Mouse (Mus musculus) forebrain, embryonic 15.5 days (tissue): ENCODE measurements at regions not wholly inside any gene's neighbourhood (a gene's known extent, or its start where the extent isn't known, plus 50 kb on each side); places are given as distances from the start of the nearest gene placed in this dataset.

Experiments used
- ATAC-seq: fragments of 200-750 bp; cut with Nextera tagmentation; replicated peaks from 2 replicates; pipeline ENCODE4 v1.8.0; 2017; ENCODE audit warnings: mild to moderate bottlenecking, moderate TSS enrichment, moderate library complexity
- H3K27ac ChIP-seq: fragments of 300-500 bp; sonication (generic); replicated peaks from 2 replicates; pipeline ENCODE4 v1.5.1; 2015; ENCODE audit warnings: mild to moderate bottlenecking, inconsistent platforms
- H3K27me3 ChIP-seq: fragments of 300-500 bp; sonication (generic); 2 replicates; pipeline ENCODE4 v1.6.1; 2015; ENCODE audit warnings: inconsistent platforms
- H3K36me3 ChIP-seq: fragments of 300-500 bp; sonication (generic); 2 replicates; pipeline ENCODE4 v1.6.1; 2015; ENCODE audit warnings: mild to moderate bottlenecking, inconsistent platforms
- H3K4me1 ChIP-seq: fragments of 300-500 bp; sonication (generic); 2 replicates; pipeline ENCODE4 v1.6.1; 2015; ENCODE audit warnings: inconsistent platforms
- H3K4me2 ChIP-seq: fragments of 300-500 bp; sonication (generic); replicated peaks from 2 replicates; pipeline ENCODE4 v1.6.1; 2015; ENCODE audit warnings: mild to moderate bottlenecking, inconsistent platforms
- H3K4me3 ChIP-seq: fragments of 300-500 bp; sonication (generic); 2 replicates; pipeline ENCODE4 v1.5.1; 2015; ENCODE audit warnings: mild to moderate bottlenecking, inconsistent platforms
- H3K9ac ChIP-seq: fragments of 300-500 bp; sonication (generic); replicated peaks from 2 replicates; pipeline ENCODE4 v1.6.1; 2015; ENCODE audit warnings: mild to moderate bottlenecking, inconsistent platforms
- H3K9me3 ChIP-seq: fragments of 300-500 bp; sonication (generic); 2 replicates; pipeline ENCODE4 v1.6.1; 2016; ENCODE audit warnings: inconsistent platforms
- WGBS: fragments of 180-500 bp; shearing (Covaris S2); methylation state at CpG from one replicate; pipeline ENCODE4 v1.1.7; 2015; ENCODE audit warnings: mixed read lengths; 5-methylcytosine and 5-hydroxymethylcytosine counted together

- Histone ChIP-seq H3K9ac (no peak overlapping the region), H3K4me1 (no peaks in the 10 kb centered on the region), H3K27me3 (no peaks in the 10 kb centered on the region), H3K4me2 (no peak overlapping the region), H3K36me3 (no peaks in the 10 kb centered on the region), H3K4me3 (no peak overlapping the region), H3K27ac (no peak overlapping the region), H3K9me3 (no peaks in the 10 kb centered on the region)
- 66% methylated on average over 3 of the region's 3 CpGs for WGBS
- no peak for ATAC-seq
These were observed 861.8 kb downstream of the Efnb2 start for GRCm38 (mm10) chr8:7799221-7799620.

- H3K27me3 ChIP-seq: no peaks in the 10 kb centered on the region
- no peak overlapping the region for H3K4me2 ChIP-seq
- 93% methylated on average over 4 of the region's 4 CpGs for WGBS
- H3K4me1 ChIP-seq: no peaks in the 10 kb centered on the region
- no peak overlapping the region for H3K27ac ChIP-seq
- H3K9me3 ChIP-seq: no peaks in the 10 kb centered on the region
- no peak for ATAC-seq
- no peaks in the 10 kb centered on the region for H3K36me3 ChIP-seq
- no peak overlapping the region for H3K9ac ChIP-seq
- H3K4me3 ChIP-seq: no peak overlapping the region
These were observed 864.9 kb downstream of the Efnb2 start for GRCm38 (mm10) chr8:7796156-7796555.

- H3K9ac ChIP-seq: no peak overlapping the region
- no peak overlapping the region for H3K4me2 ChIP-seq
- H3K9me3 ChIP-seq: no peaks in the 10 kb centered on the region
- H3K27ac ChIP-seq: no peak overlapping the region
- no peaks in the 10 kb centered on the region for H3K4me1 ChIP-seq
- 33% methylated on average over 3 of the region's 3 CpGs for WGBS
- H3K27me3 ChIP-seq: no peaks in the 10 kb centered on the region
- ATAC-seq: no peak; the same call in 1 of the 2 replicates
- no peaks in the 10 kb centered on the region for H3K36me3 ChIP-seq
- no peak overlapping the region for H3K4me3 ChIP-seq
These were observed 897.2 kb downstream of the Efnb2 start for GRCm38 (mm10) chr8:7763820-7764219.

- no peak overlapping the region for H3K4me3 ChIP-seq
- H3K27me3 ChIP-seq: no peaks in the 10 kb centered on the region
- WGBS: 63% methylated on average over 4 of the region's 4 CpGs
- H3K4me2 ChIP-seq: no peak overlapping the region
- no peaks in the 10 kb centered on the region for H3K9me3 ChIP-seq
- no peaks in the 10 kb centered on the region for H3K4me1 ChIP-seq
- H3K27ac ChIP-seq: no peak overlapping the region
- H3K9ac ChIP-seq: no peak overlapping the region
- ATAC-seq: no peak
- no peaks in the 10 kb centered on the region for H3K36me3 ChIP-seq
These were observed 900.1 kb downstream of the Efnb2 start for GRCm38 (mm10) chr8:7760987-7761386.

GRCm38 (mm10) chr8:7732726-7733125 lies 928.3 kb downstream of the Efnb2 start:
- 46% methylated on average over 2 of the region's 2 CpGs for WGBS
- Histone ChIP-seq H3K36me3 (no peaks in the 10 kb centered on the region), H3K4me1 (no peaks in the 10 kb centered on the region), H3K9ac (no peak overlapping the region), H3K4me2 (no peak overlapping the region), H3K27ac (no peak overlapping the region), H3K27me3 (no peaks in the 10 kb centered on the region), H3K4me3 (no peak overlapping the region), H3K9me3 (no peaks in the 10 kb centered on the region)
- no peak for ATAC-seq

GRCm38 (mm10) chr8:7721880-7722279 lies 939.2 kb downstream of the Efnb2 start:
- Histone ChIP-seq H3K36me3 (no peaks in the 10 kb centered on the region), H3K9ac (no peak overlapping the region), H3K4me1 (0 out of 2 replicates have a peak, but pooled peaks cover 7% of the 10 kb centered on the region), H3K4me2 (no peak overlapping the region), H3K4me3 (no peak overlapping the region), H3K27ac (no peak overlapping the region), H3K27me3 (no peaks in the 10 kb centered on the region), H3K9me3 (no peaks in the 10 kb centered on the region)
- no peak; the same call in 1 of the 2 replicates for ATAC-seq
- WGBS: 75% methylated on average over 3 of the region's 3 CpGs

- no peaks in the 10 kb centered on the region for H3K36me3 ChIP-seq
- 47% methylated on average over 5 of the region's 5 CpGs for WGBS
- H3K27ac ChIP-seq: peak overlapping the region; percentile 35
- H3K4me1 ChIP-seq: 0 out of 2 replicates have a peak, but pooled peaks cover 7% of the 10 kb centered on the region
- peak; percentile 90 for ATAC-seq
- H3K9ac ChIP-seq: no peak overlapping the region
- no peak overlapping the region for H3K4me3 ChIP-seq
- H3K9me3 ChIP-seq: no peaks in the 10 kb centered on the region
- H3K27me3 ChIP-seq: no peaks in the 10 kb centered on the region
- H3K4me2 ChIP-seq: no peak overlapping the region
These were observed 941.9 kb downstream of the Efnb2 start for GRCm38 (mm10) chr8:7718898-7719696.

- no peaks in the 10 kb centered on the region for H3K36me3 ChIP-seq
- no peak overlapping the region for H3K4me2 ChIP-seq
- no peak overlapping the region for H3K27ac ChIP-seq
- H3K9ac ChIP-seq: no peak overlapping the region
- no peaks in the 10 kb centered on the region for H3K4me1 ChIP-seq
- 69% methylated on average over 1 of the region's 1 CpGs for WGBS
- no peaks in the 10 kb centered on the region for H3K27me3 ChIP-seq
- no peaks in the 10 kb centered on the region for H3K9me3 ChIP-seq
- H3K4me3 ChIP-seq: no peak overlapping the region
- ATAC-seq: no peak
These were observed 950.3 kb downstream of the Efnb2 start for GRCm38 (mm10) chr8:7710764-7711163.

- Histone ChIP-seq H3K27me3 (no peaks in the 10 kb centered on the region), H3K27ac (no peak overlapping the region), H3K4me3 (no peak overlapping the region), H3K9me3 (no peaks in the 10 kb centered on the region), H3K9ac (no peak overlapping the region), H3K4me1 (no peaks in the 10 kb centered on the region), H3K36me3 (no peaks in the 10 kb centered on the region), H3K4me2 (no peak overlapping the region)
- ATAC-seq: no peak
- 91% methylated on average over 1 of the region's 1 CpGs for WGBS
These were observed 951.6 kb downstream of the Efnb2 start for GRCm38 (mm10) chr8:7709406-7709805.

GRCm38 (mm10) chr8:7691355-7691996 lies 969.6 kb downstream of the Efnb2 start:
- Histone ChIP-seq H3K27me3 (no peaks in the 10 kb centered on the region), H3K4me2 (no peak overlapping the region), H3K36me3 (no peaks in the 10 kb centered on the region), H3K4me3 (no peak overlapping the region), H3K9ac (no peak overlapping the region), H3K27ac (peak overlapping the region; percentile 33; the same call in 1 of the 2 replicates), H3K4me1 (peaks cover 8% of the 10 kb centered on the region), H3K9me3 (no peaks in the 10 kb centered on the region)
- 10% methylated on average over 2 of the region's 2 CpGs for WGBS
- peak; percentile 97 for ATAC-seq

- Histone ChIP-seq H3K4me2 (no peak overlapping the region), H3K36me3 (no peaks in the 10 kb centered on the region), H3K9ac (no peak overlapping the region), H3K27me3 (no peaks in the 10 kb centered on the region), H3K9me3 (no peaks in the 10 kb centered on the region), H3K4me1 (no peaks in the 10 kb centered on the region), H3K4me3 (no peak overlapping the region), H3K27ac (no peak overlapping the region)
- no peak for ATAC-seq
These were observed 1007.2 kb downstream of the Efnb2 start for GRCm38 (mm10) chr8:7653804-7654203.
